12 mouse cellular contexts compared by ENCODE assay signal in genomic region chr17:12631771-12632600, GRCm38 (mm10). TPM values are rescaled to one million over a fixed set of nuclear protein-coding genes. Genes with fewer than 3 reads are reported as not detected.
DNase-seq lines count a peak whose midpoint lies in the region; ATAC-seq and TF ChIP-seq lines count a peak whose summit lies in the region.
"Had no signal": no experiment of that assay in that cellular context is flagged by ENCODE, and none has a peak within 500 bp of the region (broad histone marks: within the 10 kb centered on the region; RNA-seq: fewer than 3 reads in every experiment).

No protein-coding gene starts in this region.

- H3K4me3 ChIP-seq in hindbrain, embryonic 13.5 days: no peak overlapping the region
- H3K4me3 ChIP-seq in hindbrain, embryonic 16.5 days (ENCODE audit: low read length): no peak overlapping the region
- no peak overlapping the region for H3K4me3 ChIP-seq in lung, postnatal 0 days (ENCODE audit: low read depth, low read length)
- H3K4me3 ChIP-seq: midbrain, embryonic 10.5 days had no signal

- 0 out of 2 replicates have a peak overlapping the region, but pooled peaks have one; percentile 13 for H3K9ac ChIP-seq in hindbrain, embryonic 13.5 days
- H3K9ac ChIP-seq in hindbrain, embryonic 16.5 days (ENCODE audit: low read depth, low read length): no peak overlapping the region
- no peak overlapping the region for H3K9ac ChIP-seq in lung, postnatal 0 days (replicated peaks; ENCODE audit: low read depth)

- peak; percentile 64 to 80 for DNase-seq in adrenal gland, adult (ENCODE audit: inconsistent age in 2 of 2, low spot score in 1 of 2)
- DNase-seq in heart, postnatal 4 days: peak; percentile 43
- peak; percentile 85 for DNase-seq in lung, postnatal 0 days (ENCODE audit: low spot score)
- no peak for DNase-seq in thymus, postnatal 25 days
- DNase-seq in urinary bladder, postnatal 25 days (ENCODE audit: low spot score): no peak
- DNase-seq: cerebellum, postnatal 36 days had no signal

- 43% methylated on average over 7 of the region's 7 CpGs for WGBS in hindbrain, embryonic 13.5 days
- 36% methylated on average over 7 of the region's 7 CpGs for WGBS in hindbrain, embryonic 16.5 days
- 29% methylated on average over 7 of the region's 7 CpGs for WGBS in lung, postnatal 0 days

- no peak for TF ChIP-seq EP300 in lung, postnatal 0 days (IDR thresholded peaks at IDR 0.05)

- ATAC-seq in hindbrain, embryonic 13.5 days (ENCODE audit: low FRiP score): no peak
- ATAC-seq in hindbrain, embryonic 16.5 days: no peak
- peak; percentile 87 for ATAC-seq in lung, postnatal 0 days
- no peak for ATAC-seq in megakaryocyte, adult 5-6 weeks (ENCODE audit: poor library complexity, severe bottlenecking)

- H3K27me3 ChIP-seq in hindbrain, embryonic 13.5 days: 0 out of 2 replicates have a peak, but pooled peaks cover 10% of the 10 kb centered on the region
- no peaks in the 10 kb centered on the region; the same call in 1 of the 2 replicates for H3K27me3 ChIP-seq in hindbrain, embryonic 16.5 days (replicated peaks; ENCODE audit: control insufficient read depth, insufficient read depth, low read length)
- no peaks in the 10 kb centered on the region for H3K27me3 ChIP-seq in lung, postnatal 0 days (replicated peaks; ENCODE audit: insufficient read depth, low read length)

- no peak overlapping the region for H3K4me2 ChIP-seq in hindbrain, embryonic 13.5 days
- H3K4me2 ChIP-seq in hindbrain, embryonic 16.5 days (ENCODE audit: low read length): no peak overlapping the region
- no peak overlapping the region for H3K4me2 ChIP-seq in lung, postnatal 0 days (replicated peaks; ENCODE audit: low read depth, low read length)

- TF ChIP-seq CTCF in lung, postnatal 0 days (IDR thresholded peaks at IDR 0.05): no peak

- no peaks in the 10 kb centered on the region for H3K36me3 ChIP-seq in hindbrain, embryonic 13.5 days
- no peaks in the 10 kb centered on the region for H3K36me3 ChIP-seq in hindbrain, embryonic 16.5 days (ENCODE audit: control insufficient read depth, insufficient read depth, low read length)
- no peaks in the 10 kb centered on the region for H3K36me3 ChIP-seq in lung, postnatal 0 days (ENCODE audit: insufficient read depth, low read length)
- H3K36me3 ChIP-seq: midbrain, embryonic 10.5 days had no signal

- H3K9me3 ChIP-seq in hindbrain, embryonic 13.5 days: no peaks in the 10 kb centered on the region
- H3K9me3 ChIP-seq in hindbrain, embryonic 16.5 days (ENCODE audit: control insufficient read depth, low read length): no peaks in the 10 kb centered on the region
- H3K9me3 ChIP-seq in lung, postnatal 0 days (ENCODE audit: low read length): no peaks in the 10 kb centered on the region
- H3K9me3 ChIP-seq: midbrain, embryonic 10.5 days had no signal

- peaks cover 16% of the 10 kb centered on the region for H3K4me1 ChIP-seq in hindbrain, embryonic 13.5 days (replicated peaks)
- peaks cover 6% of the 10 kb centered on the region; the same call in 1 of the 2 replicates for H3K4me1 ChIP-seq in hindbrain, embryonic 16.5 days (ENCODE audit: control insufficient read depth, insufficient read depth, low read depth, low read length)
- H3K4me1 ChIP-seq in lung, postnatal 0 days (ENCODE audit: insufficient read depth, low read depth, low read length): peaks cover 2% of the 10 kb centered on the region; the same call in 1 of the 2 replicates

- H3K27ac ChIP-seq in hindbrain, embryonic 13.5 days: no peak overlapping the region
- H3K27ac ChIP-seq in hindbrain, embryonic 16.5 days (ENCODE audit: low read depth, low read length): no peak overlapping the region
- H3K27ac ChIP-seq in lung, postnatal 0 days (ENCODE audit: low read length): peak overlapping the region; percentile 80
- H3K27ac ChIP-seq: midbrain, embryonic 10.5 days had no signal

RNA-seq across cellular contexts. Expression of gene Slc22a1, which starts 43.6 kb away (rescaled TPM):
- not detected in 2 replicates for polyA plus RNA-seq in hindbrain, embryonic 13.5 days (2015; fragmentation: Nextera tagmentation; extraction: Ambion mirVana)
- polyA plus RNA-seq in hindbrain, embryonic 16.5 days (2015; fragmentation: Nextera tagmentation; extraction: Ambion mirVana): not detected in 2 replicates
- 10 to 100 TPM; 10.3 to 13.9 TPM for total RNA-seq in heart, postnatal 4 days (2021)
- 1.6 and 3.2 TPM in 2 replicates for polyA plus RNA-seq in lung, postnatal 0 days (2015; fragmentation: Nextera tagmentation; extraction: Ambion mirVana)
- not detected in 2 replicates for total RNA-seq in megakaryocyte, adult 5-6 weeks (2015)
- not detected in 2 replicates for total RNA-seq in megakaryocyte, adult 5-6 weeks (2017)
- total RNA-seq: hematopoietic stem cell, adult 5-6 weeks had no signal
- polyA plus RNA-seq: midbrain, embryonic 10.5 days had no signal

RNA-seq across cellular contexts. Expression of gene Slc22a2, which starts 48.1 kb away (rescaled TPM):
- polyA plus RNA-seq in hindbrain, embryonic 13.5 days (2015; fragmentation: Nextera tagmentation; extraction: Ambion mirVana): 0.53 and 0.76 TPM in 2 replicates
- 1.0 and 2.5 TPM in 2 replicates for polyA plus RNA-seq in hindbrain, embryonic 16.5 days (2015; fragmentation: Nextera tagmentation; extraction: Ambion mirVana)
- not detected for total RNA-seq in heart, postnatal 4 days (2021)
- 0.10 TPM in 1 of 2 replicates, not detected in the other for polyA plus RNA-seq in lung, postnatal 0 days (2015; fragmentation: Nextera tagmentation; extraction: Ambion mirVana)
- not detected in 2 replicates for total RNA-seq in megakaryocyte, adult 5-6 weeks (2015)
- total RNA-seq in megakaryocyte, adult 5-6 weeks (2017): not detected in 2 replicates
- total RNA-seq: hematopoietic stem cell, adult 5-6 weeks had no signal
- polyA plus RNA-seq: midbrain, embryonic 10.5 days; stomach, embryonic 14.5 days had no signal

Comparison
In these comparisons a context has a peak if more than half of its experiments do, and no peak if none do; other contexts are left out.
1. DNase-seq: peak in adrenal gland, adult (2 of 2), heart, postnatal 4 days (single experiment) and lung, postnatal 0 days (single experiment); none in thymus, postnatal 25 days (single experiment) and urinary bladder, postnatal 25 days (single experiment).